Mouse (Mus musculus) frontal cortex, postnatal 25 days (tissue): ENCODE data around the gene Akr1b3.

Source experiments
- DNase-seq, 2 experiments: peaks; one replicate each; pipeline ENCODE4 v3.0.0; 2022; ENCODE audit warnings: low spot score in 2 of 2

Akr1b3 gene

GRCm38 (mm10) chr6:34331379-34331778 is 14.1 kb upstream of the Akr1b3 start:
- DNase-seq: no peak

- no peak for DNase-seq
Measured at GRCm38 (mm10) chr6:34322121-34322520, 4.8 kb upstream of the Akr1b3 start.

- DNase-seq: no peak
Measured at GRCm38 (mm10) chr6:34318636-34319035, 1.4 kb upstream of the Akr1b3 start.

GRCm38 (mm10) chr6:34318172-34318571 is 894 bp upstream of the Akr1b3 start:
- DNase-seq: no peak

- no peak for DNase-seq
Measured at GRCm38 (mm10) chr6:34313921-34314320, 3.4 kb downstream of the Akr1b3 start.

- DNase-seq: no peak
Measured at GRCm38 (mm10) chr6:34313386-34313785, 3.9 kb downstream of the Akr1b3 start.

- DNase-seq: no peak
Measured at GRCm38 (mm10) chr6:34310023-34310595, 7.2 kb downstream of the Akr1b3 start.

- DNase-seq: no peak
Measured at GRCm38 (mm10) chr6:34309526-34309925, 7.8 kb downstream of the Akr1b3 start.

GRCm38 (mm10) chr6:34306797-34307196 is 10.5 kb downstream of the Akr1b3 start:
- no peak for DNase-seq

GRCm38 (mm10) chr6:34304675-34305241 is 12.5 kb downstream of the Akr1b3 start:
- no peak for DNase-seq

- no peak for DNase-seq
Measured at GRCm38 (mm10) chr6:34297055-34297454, 20.2 kb downstream of the Akr1b3 start.

- no peak for DNase-seq
Measured at GRCm38 (mm10) chr6:34295437-34295836, 21.8 kb downstream of the Akr1b3 start.

GRCm38 (mm10) chr6:34292882-34293487 is 24.3 kb downstream of the Akr1b3 start:
- peak; percentile 42 to 57 for DNase-seq

GRCm38 (mm10) chr6:34292196-34292881 is 24.9 kb downstream of the Akr1b3 start:
- DNase-seq: no peak

- DNase-seq: no peak
Measured at GRCm38 (mm10) chr6:34290681-34291080, 26.6 kb downstream of the Akr1b3 start.

GRCm38 (mm10) chr6:34290091-34290490 is 27.2 kb downstream of the Akr1b3 start:
- DNase-seq: no peak

GRCm38 (mm10) chr6:34288098-34288497 is 29.2 kb downstream of the Akr1b3 start:
- no peak for DNase-seq

- DNase-seq: no peak
Measured at GRCm38 (mm10) chr6:34286841-34287240, 30.4 kb downstream of the Akr1b3 start.

GRCm38 (mm10) chr6:34278385-34278784 is 38.9 kb downstream of the Akr1b3 start:
- DNase-seq: no peak

GRCm38 (mm10) chr6:34277665-34278064 is 39.6 kb downstream of the Akr1b3 start:
- peak in 1 of 2 experiments; percentile 50 for DNase-seq

GRCm38 (mm10) chr6:34274346-34274745 is 42.9 kb downstream of the Akr1b3 start:
- no peak for DNase-seq

GRCm38 (mm10) chr6:34273073-34273472 is 44.2 kb downstream of the Akr1b3 start:
- DNase-seq: no peak

- DNase-seq: no peak
Measured at GRCm38 (mm10) chr6:34272462-34272861, 44.8 kb downstream of the Akr1b3 start.
